Mouse (Mus musculus) neural tube, embryonic 13.5 days (tissue): ENCODE data around the gene Kdm2a. TPM values are rescaled to one million over a fixed set of nuclear protein-coding genes. Genes with fewer than 3 reads are reported as not detected.

Source experiments
- ATAC-seq: fragments of 200-750 bp; cut with Nextera tagmentation; 2 replicates; pipeline ENCODE4 v1.8.0; 2017; ENCODE audit warnings: low read depth, mild to moderate bottlenecking, moderate TSS enrichment, moderate library complexity
- H3K27ac ChIP-seq: fragments of 300-500 bp; sonication (generic); replicated peaks from 2 replicates; pipeline ENCODE4 v1.5.1; 2015; ENCODE audit warnings: moderate library complexity, mild to moderate bottlenecking, inconsistent platforms
- H3K27me3 ChIP-seq: fragments of 300-500 bp; sonication (generic); 2 replicates; pipeline ENCODE4 v1.6.1; 2015; ENCODE audit warnings: mild to moderate bottlenecking, inconsistent platforms
- H3K36me3 ChIP-seq: fragments of 300-500 bp; sonication (generic); 2 replicates; pipeline ENCODE4 v1.6.1; 2015; ENCODE audit warnings: mild to moderate bottlenecking, inconsistent platforms
- H3K4me1 ChIP-seq: fragments of 300-500 bp; sonication (generic); replicated peaks from 2 replicates; pipeline ENCODE4 v1.6.1; 2015; ENCODE audit warnings: inconsistent platforms
- H3K4me2 ChIP-seq: fragments of 300-500 bp; sonication (generic); 2 replicates; pipeline ENCODE4 v1.6.1; 2015; ENCODE audit warnings: inconsistent platforms, mild to moderate bottlenecking, moderate library complexity
- H3K4me3 ChIP-seq: fragments of 300-500 bp; sonication (generic); 2 replicates; pipeline ENCODE4 v1.5.1; 2015; ENCODE audit warnings: mild to moderate bottlenecking, inconsistent platforms
- H3K9ac ChIP-seq: fragments of 300-500 bp; sonication (generic); 2 replicates; pipeline ENCODE4 v1.6.1; 2015; ENCODE audit warnings: moderate library complexity, mild to moderate bottlenecking, inconsistent platforms
- H3K9me3 ChIP-seq: fragments of 300-500 bp; sonication (generic); 2 replicates; pipeline ENCODE4 v1.6.1; 2016; ENCODE audit warnings: inconsistent platforms
- WGBS: fragments of 180-500 bp; shearing (Covaris S2); methylation state at CpG from one replicate; pipeline ENCODE4 v1.1.7; 2015; 5-methylcytosine and 5-hydroxymethylcytosine counted together
- polyA plus RNA-seq: library from polyadenylated mRNA; unstranded; fragments of >200 nt; fragmentation: Nextera tagmentation; extraction: Ambion mirVana; gene quantifications from 2 replicates; pipeline ENCODE4 v1.2.1, GENCODE M21; 2015

Kdm2a gene
- polyA plus RNA-seq, 1 experiment from 2014 or later: 38.2 TPM

- H3K36me3 ChIP-seq: no peaks in the 10 kb centered on the region
- peaks cover 19% of the 10 kb centered on the region for H3K27me3 ChIP-seq
- no peak overlapping the region for H3K4me2 ChIP-seq
- H3K27ac ChIP-seq: no peak overlapping the region
- WGBS: 94% methylated on average over 1 of the region's 1 CpGs
- ATAC-seq: no peak
- H3K4me3 ChIP-seq: no peak overlapping the region
- H3K9ac ChIP-seq: no peak overlapping the region
- H3K4me1 ChIP-seq: peaks cover 13% of the 10 kb centered on the region
- H3K9me3 ChIP-seq: no peaks in the 10 kb centered on the region
Observed at GRCm38 (mm10) chr19:4434999-4435398, 36.9 kb upstream of the Kdm2a start.

GRCm38 (mm10) chr19:4433756-4434155, 35.7 kb upstream of the Kdm2a start:
- Histone ChIP-seq H3K9ac (no peak overlapping the region), H3K4me2 (no peak overlapping the region), H3K4me1 (peaks cover under 1% of the 10 kb centered on the region; the same call in 1 of the 2 replicates), H3K36me3 (no peaks in the 10 kb centered on the region), H3K27me3 (peaks cover 7% of the 10 kb centered on the region), H3K9me3 (no peaks in the 10 kb centered on the region), H3K27ac (no peak overlapping the region), H3K4me3 (no peak overlapping the region)
- WGBS: 75% methylated on average over 1 of the region's 1 CpGs
- no peak for ATAC-seq

GRCm38 (mm10) chr19:4430091-4430620, 32.1 kb upstream of the Kdm2a start:
- no peak overlapping the region for H3K4me3 ChIP-seq
- no peak for ATAC-seq

GRCm38 (mm10) chr19:4425610-4426366, 27.7 kb upstream of the Kdm2a start:
- Histone ChIP-seq H3K27me3 (no peaks in the 10 kb centered on the region), H3K36me3 (no peaks in the 10 kb centered on the region), H3K4me3 (no peak overlapping the region), H3K4me1 (no peaks in the 10 kb centered on the region), H3K27ac (no peak overlapping the region), H3K9me3 (no peaks in the 10 kb centered on the region), H3K4me2 (no peak overlapping the region), H3K9ac (no peak overlapping the region)
- WGBS: 77% methylated on average over 19 of the region's 19 CpGs
- no peak for ATAC-seq

More at GRCm38 (mm10) chr19:4430091-4430620, 32.1 kb upstream of the Kdm2a start:
- no peaks in the 10 kb centered on the region for H3K27me3 ChIP-seq
- H3K36me3 ChIP-seq: no peaks in the 10 kb centered on the region
- no peak overlapping the region for H3K27ac ChIP-seq
- no peaks in the 10 kb centered on the region for H3K4me1 ChIP-seq
- H3K9me3 ChIP-seq: no peaks in the 10 kb centered on the region
- 86% methylated on average over 4 of the region's 4 CpGs for WGBS
- H3K4me2 ChIP-seq: no peak overlapping the region
- H3K9ac ChIP-seq: no peak overlapping the region

- H3K9me3 ChIP-seq: no peaks in the 10 kb centered on the region
- H3K4me1 ChIP-seq: no peaks in the 10 kb centered on the region
- ATAC-seq: no peak
- no peak overlapping the region for H3K4me3 ChIP-seq
- H3K36me3 ChIP-seq: no peaks in the 10 kb centered on the region
- H3K4me2 ChIP-seq: no peak overlapping the region
- no peaks in the 10 kb centered on the region for H3K27me3 ChIP-seq
- 76% methylated on average over 3 of the region's 3 CpGs for WGBS
- H3K9ac ChIP-seq: no peak overlapping the region
- H3K27ac ChIP-seq: no peak overlapping the region
Observed at GRCm38 (mm10) chr19:4423021-4423420, 24.9 kb upstream of the Kdm2a start.

- Histone ChIP-seq H3K4me1 (no peaks in the 10 kb centered on the region), H3K27me3 (no peaks in the 10 kb centered on the region), H3K4me3 (no peak overlapping the region), H3K27ac (no peak overlapping the region), H3K36me3 (no peaks in the 10 kb centered on the region), H3K4me2 (no peak overlapping the region), H3K9ac (no peak overlapping the region), H3K9me3 (no peaks in the 10 kb centered on the region)
- ATAC-seq: no peak
- 96% methylated on average over 3 of the region's 3 CpGs for WGBS
Observed at GRCm38 (mm10) chr19:4422581-4422980, 24.5 kb upstream of the Kdm2a start.

- Histone ChIP-seq H3K4me1 (no peaks in the 10 kb centered on the region), H3K4me3 (no peak overlapping the region), H3K4me2 (no peak overlapping the region), H3K27ac (no peak overlapping the region), H3K9me3 (no peaks in the 10 kb centered on the region), H3K27me3 (no peaks in the 10 kb centered on the region), H3K9ac (no peak overlapping the region), H3K36me3 (no peaks in the 10 kb centered on the region)
- 88% methylated on average over 8 of the region's 8 CpGs for WGBS
- no peak for ATAC-seq
Observed at GRCm38 (mm10) chr19:4420153-4420910, 22.2 kb upstream of the Kdm2a start.

GRCm38 (mm10) chr19:4419711-4420110, 21.6 kb upstream of the Kdm2a start:
- no peaks in the 10 kb centered on the region for H3K4me1 ChIP-seq
- 94% methylated on average over 5 of the region's 5 CpGs for WGBS
- ATAC-seq: no peak
- no peak overlapping the region for H3K27ac ChIP-seq
- H3K9ac ChIP-seq: no peak overlapping the region
- no peaks in the 10 kb centered on the region for H3K27me3 ChIP-seq
- H3K4me3 ChIP-seq: no peak overlapping the region
- no peak overlapping the region for H3K4me2 ChIP-seq
- H3K36me3 ChIP-seq: no peaks in the 10 kb centered on the region
- no peaks in the 10 kb centered on the region for H3K9me3 ChIP-seq

- H3K27ac ChIP-seq: no peak overlapping the region
- no peaks in the 10 kb centered on the region for H3K9me3 ChIP-seq
- no peak overlapping the region for H3K9ac ChIP-seq
- no peak overlapping the region for H3K4me3 ChIP-seq
- no peaks in the 10 kb centered on the region for H3K27me3 ChIP-seq
- H3K36me3 ChIP-seq: no peaks in the 10 kb centered on the region
- no peak overlapping the region for H3K4me2 ChIP-seq
- no peak for ATAC-seq
- H3K4me1 ChIP-seq: no peaks in the 10 kb centered on the region
Observed at GRCm38 (mm10) chr19:4417713-4418112, 19.6 kb upstream of the Kdm2a start.

- H3K27ac ChIP-seq: no peak overlapping the region
Observed at GRCm38 (mm10) chr19:4417183-4417582, 19.1 kb upstream of the Kdm2a start.

GRCm38 (mm10) chr19:4414631-4415030, 16.5 kb upstream of the Kdm2a start:
- Histone ChIP-seq H3K4me3 (no peak overlapping the region), H3K27me3 (no peaks in the 10 kb centered on the region), H3K4me1 (no peaks in the 10 kb centered on the region), H3K9me3 (no peaks in the 10 kb centered on the region), H3K9ac (no peak overlapping the region), H3K4me2 (no peak overlapping the region), H3K27ac (no peak overlapping the region), H3K36me3 (no peaks in the 10 kb centered on the region)
- no peak for ATAC-seq
- 83% methylated on average over 1 of the region's 1 CpGs for WGBS

More at GRCm38 (mm10) chr19:4417183-4417582, 19.1 kb upstream of the Kdm2a start:
- Histone ChIP-seq H3K4me2 (no peak overlapping the region), H3K27me3 (no peaks in the 10 kb centered on the region), H3K9me3 (no peaks in the 10 kb centered on the region), H3K4me1 (no peaks in the 10 kb centered on the region), H3K4me3 (no peak overlapping the region), H3K9ac (no peak overlapping the region), H3K36me3 (no peaks in the 10 kb centered on the region)
- 0% methylated on average over 1 of the region's 1 CpGs for WGBS
- no peak for ATAC-seq

- no peak overlapping the region for H3K4me2 ChIP-seq
- H3K27me3 ChIP-seq: no peaks in the 10 kb centered on the region
- H3K36me3 ChIP-seq: no peaks in the 10 kb centered on the region
- H3K27ac ChIP-seq: no peak overlapping the region
- WGBS: 60% methylated on average over 2 of the region's 2 CpGs
- H3K9ac ChIP-seq: no peak overlapping the region
- H3K4me1 ChIP-seq: no peaks in the 10 kb centered on the region
- H3K4me3 ChIP-seq: no peak overlapping the region
- ATAC-seq: no peak
- no peaks in the 10 kb centered on the region for H3K9me3 ChIP-seq
Observed at GRCm38 (mm10) chr19:4409062-4409461, 11.0 kb upstream of the Kdm2a start.
